Mouse (Mus musculus): ENCODE results near the gene Olfr1317. TPM values are rescaled to one million over a fixed set of nuclear protein-coding genes. Genes with fewer than 3 reads are reported as not detected.

Olfr1317 gene
- polyA plus RNA-seq (2014; fragmentation: Illumina TruSeq; extraction: RNeasy Lipid Tissue Mini Kit (QIAGEN cat#74804); ENCODE audit: low read depth, low replicate concordance), result not detected

GRCm38 (mm10) chr2:112140029-112140428 lies at the start of gene Olfr1317:
Olfr1317 (plus strand) TSS chr2:112140329.

GRCm38 (mm10) chr2:112096681-112097080 lies 43.4 kb upstream of the Olfr1317 start, which contains the start of gene Olfr1314:
Olfr1314 (minus strand) TSS chr2:112096781.

GRCm38 (mm10) chr2:112115340-112115739 lies 24.8 kb upstream of the Olfr1317 start, which contains the start of gene Olfr1315-ps1:
Olfr1315-ps1 (minus strand) TSS chr2:112115440.

GRCm38 (mm10) chr2:112134877-112135276 lies 5.3 kb upstream of the Olfr1317 start, which contains the start of gene Olfr1316:
Olfr1316 (minus strand) TSS chr2:112134977.

GRCm38 (mm10) chr2:112153898-112154297 lies 13.8 kb downstream of the Olfr1317 start, which contains the start of gene Olfr1318:
Olfr1318 (plus strand) TSS chr2:112154198.

Other genes starting within 250 kb of the Olfr1317 start
- gene Olfr1306, start 224.1 kb upstream of the Olfr1317 start, polyA plus RNA-seq (2014; fragmentation: Illumina TruSeq; extraction: RNeasy Lipid Tissue Mini Kit (QIAGEN cat#74804); ENCODE audit: low read depth, low replicate concordance), result not detected
- gene Olfr1307, start 190.9 kb upstream of the Olfr1317 start, polyA plus RNA-seq (2014; fragmentation: Illumina TruSeq; extraction: RNeasy Lipid Tissue Mini Kit (QIAGEN cat#74804); ENCODE audit: low read depth, low replicate concordance), result not detected
- gene Olfr1308, start 175.4 kb upstream of the Olfr1317 start, polyA plus RNA-seq (2014; fragmentation: Illumina TruSeq; extraction: RNeasy Lipid Tissue Mini Kit (QIAGEN cat#74804); ENCODE audit: low read depth, low replicate concordance), result not detected
- not detected for gene Olfr1309, start 150.0 kb upstream of the Olfr1317 start, polyA plus RNA-seq (2014; fragmentation: Illumina TruSeq; extraction: RNeasy Lipid Tissue Mini Kit (QIAGEN cat#74804); ENCODE audit: low read depth, low replicate concordance)
- not detected for gene Olfr1310, start 127.6 kb upstream of the Olfr1317 start, polyA plus RNA-seq (2014; fragmentation: Illumina TruSeq; extraction: RNeasy Lipid Tissue Mini Kit (QIAGEN cat#74804); ENCODE audit: low read depth, low replicate concordance)
- not detected for gene Olfr1311, start 115.9 kb upstream of the Olfr1317 start, polyA plus RNA-seq (2014; fragmentation: Illumina TruSeq; extraction: RNeasy Lipid Tissue Mini Kit (QIAGEN cat#74804); ENCODE audit: low read depth, low replicate concordance)
- gene Olfr1312, start 90.1 kb upstream of the Olfr1317 start, polyA plus RNA-seq (2014; fragmentation: Illumina TruSeq; extraction: RNeasy Lipid Tissue Mini Kit (QIAGEN cat#74804); ENCODE audit: low read depth, low replicate concordance), result not detected
- gene Olfr1313, start 62.5 kb upstream of the Olfr1317 start, polyA plus RNA-seq (2014; fragmentation: Illumina TruSeq; extraction: RNeasy Lipid Tissue Mini Kit (QIAGEN cat#74804); ENCODE audit: low read depth, low replicate concordance), result not detected
- not detected for gene Olfr1314, start 43.5 kb upstream of the Olfr1317 start, polyA plus RNA-seq (2014; fragmentation: Illumina TruSeq; extraction: RNeasy Lipid Tissue Mini Kit (QIAGEN cat#74804); ENCODE audit: low read depth, low replicate concordance)
- gene Olfr1315-ps1, start 24.9 kb upstream of the Olfr1317 start, polyA plus RNA-seq (2014; fragmentation: Illumina TruSeq; extraction: RNeasy Lipid Tissue Mini Kit (QIAGEN cat#74804); ENCODE audit: low read depth, low replicate concordance), result not detected
- not detected for gene Olfr1316, start 5.4 kb upstream of the Olfr1317 start, polyA plus RNA-seq (2014; fragmentation: Illumina TruSeq; extraction: RNeasy Lipid Tissue Mini Kit (QIAGEN cat#74804); ENCODE audit: low read depth, low replicate concordance)
- not detected for gene Olfr1318, start 13.9 kb downstream of the Olfr1317 start, polyA plus RNA-seq (2014; fragmentation: Illumina TruSeq; extraction: RNeasy Lipid Tissue Mini Kit (QIAGEN cat#74804); ENCODE audit: low read depth, low replicate concordance)
- 1.7 TPM for gene Lpcat4, start 99.1 kb downstream of the Olfr1317 start, polyA plus RNA-seq (2014; fragmentation: Illumina TruSeq; extraction: RNeasy Lipid Tissue Mini Kit (QIAGEN cat#74804); ENCODE audit: low read depth, low replicate concordance)
- gene Nutm1, start 119.0 kb downstream of the Olfr1317 start, polyA plus RNA-seq (2014; fragmentation: Illumina TruSeq; extraction: RNeasy Lipid Tissue Mini Kit (QIAGEN cat#74804); ENCODE audit: low read depth, low replicate concordance), result 21.3 TPM
- gene Nop10, start 121.6 kb downstream of the Olfr1317 start, polyA plus RNA-seq (2014; fragmentation: Illumina TruSeq; extraction: RNeasy Lipid Tissue Mini Kit (QIAGEN cat#74804); ENCODE audit: low read depth, low replicate concordance), result 45.7 TPM
- 46.9 TPM for gene Slc12a6, start 125.5 kb downstream of the Olfr1317 start, polyA plus RNA-seq (2014; fragmentation: Illumina TruSeq; extraction: RNeasy Lipid Tissue Mini Kit (QIAGEN cat#74804); ENCODE audit: low read depth, low replicate concordance)
- gene Gm21985, start 126.0 kb downstream of the Olfr1317 start, polyA plus RNA-seq (2014; fragmentation: Illumina TruSeq; extraction: RNeasy Lipid Tissue Mini Kit (QIAGEN cat#74804); ENCODE audit: low read depth, low replicate concordance), result not detected
- gene Emc4, start 227.7 kb downstream of the Olfr1317 start, polyA plus RNA-seq (2014; fragmentation: Illumina TruSeq; extraction: RNeasy Lipid Tissue Mini Kit (QIAGEN cat#74804); ENCODE audit: low read depth, low replicate concordance), result 83.6 TPM
- 16.3 TPM for gene Katnbl1, start 238.9 kb downstream of the Olfr1317 start, polyA plus RNA-seq (2014; fragmentation: Illumina TruSeq; extraction: RNeasy Lipid Tissue Mini Kit (QIAGEN cat#74804); ENCODE audit: low read depth, low replicate concordance)

Measured in testis, adult 10 weeks (tissue).